Mouse (Mus musculus) heart, postnatal 0 days (tissue): ENCODE measurements around the gene Shc2.

Experiments used
- CTCF ChIP-seq: IDR thresholded peaks from 2 replicates; pipeline ENCODE4 v1.5.1; 2016; ENCODE audit warnings: antibody characterized with exemption, control low read depth, low read depth
- EP300 ChIP-seq: IDR thresholded peaks from 2 replicates; pipeline ENCODE4 v1.6.1; 2016; ENCODE audit warnings: antibody characterized with exemption, low read depth

DNA sequence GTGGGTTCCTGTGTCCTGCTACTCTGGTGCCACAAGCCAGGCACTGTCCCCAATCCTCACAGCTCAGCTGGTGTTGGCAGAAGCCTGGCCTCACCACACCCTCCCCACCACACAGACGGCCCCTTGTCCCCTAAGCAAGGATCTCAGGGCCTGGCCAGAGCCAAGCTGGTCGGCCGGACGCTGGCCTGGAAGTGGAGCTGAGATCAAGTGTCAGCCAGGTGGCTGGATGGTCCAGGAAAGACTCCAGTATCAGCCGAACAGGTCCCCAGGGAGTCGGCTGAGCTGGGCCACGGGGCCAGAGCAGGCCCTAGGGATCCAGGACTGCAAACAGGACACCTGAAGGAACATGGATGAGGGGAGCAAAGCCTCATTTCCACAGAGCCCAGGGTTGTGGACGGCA lies 8.0 kb upstream of the Shc2 start, which contains the start of gene Odf3l2:
- no peak for TF ChIP-seq EP300
- TF ChIP-seq CTCF, result no peak
